Mouse (Mus musculus) MEL (cell line): Measurements from ENCODE around the gene Adamts7. TPM values are rescaled to one million over a fixed set of nuclear protein-coding genes. Genes with fewer than 3 reads are reported as not detected.

Experiments used
- DNase-seq: peaks from one replicate; pipeline ENCODE4 v3.0.0; 2011; ENCODE audit warnings: low read depth, low spot score
- H3K27ac ChIP-seq: 2 replicates; pipeline ENCODE4 v1.5.1; 2012; ENCODE audit warnings: low read depth, mild to moderate bottlenecking, control low read depth, low read length, moderate library complexity; ENCODE audit not compliant: control insufficient read depth
- H3K27me3 ChIP-seq, 2 experiments: fragments of 150-350 bp in 1 of 2; sonication (generic) in 1 of 2; 2 replicates each; pipeline ENCODE4 v1.6.1; 2012; ENCODE audit warnings: low read length in 2 of 2, mild to moderate bottlenecking in 2 of 2, improper control_type of control experiment in 1 of 2, moderate library complexity in 1 of 2; ENCODE audit not compliant: insufficient read depth in 2 of 2, control insufficient read depth in 1 of 2
- H3K36me3 ChIP-seq, 2 experiments: 2 replicates each; pipeline ENCODE4 v1.6.1; 2012 to 2014; ENCODE audit warnings: low read length in 2 of 2, improper control_type of control experiment in 1 of 2, inconsistent platforms in 1 of 2, mild to moderate bottlenecking in 1 of 2; ENCODE audit not compliant: insufficient read depth in 2 of 2, control insufficient read depth in 1 of 2
- H3K4me1 ChIP-seq, 2 experiments: fragments of 150-350 bp in 1 of 2; sonication (generic) in 1 of 2; 2 replicates each; pipeline ENCODE4 v1.6.1; 2012; ENCODE audit warnings: low read length in 2 of 2, improper control_type of control experiment in 1 of 2, mild to moderate bottlenecking in 1 of 2; ENCODE audit not compliant: insufficient read depth in 2 of 2, control insufficient read depth in 1 of 2
- H3K4me3 ChIP-seq, 2 experiments: fragments of 150-350 bp in 1 of 2; sonication (generic) in 1 of 2; 2 replicates each; pipeline ENCODE4 v1.5.1; 2012; ENCODE audit warnings: low read depth in 2 of 2, low read length in 2 of 2, mild to moderate bottlenecking in 2 of 2, moderate library complexity in 2 of 2, control low read depth in 1 of 2, improper control_type of control experiment in 1 of 2; ENCODE audit not compliant: control insufficient read depth in 1 of 2, insufficient read depth in 1 of 2
- H3K79me2 ChIP-seq: 2 replicates; pipeline ENCODE4 v1.6.1; 2012; ENCODE audit warnings: mild to moderate bottlenecking, low read length, moderate library complexity; ENCODE audit not compliant: control insufficient read depth, poor library complexity, insufficient read depth
- H3K9ac ChIP-seq: 2 replicates; pipeline ENCODE4 v1.6.1; 2012; ENCODE audit warnings: low read depth, mild to moderate bottlenecking, control low read depth, low read length, moderate library complexity; ENCODE audit not compliant: control insufficient read depth, poor library complexity, severe bottlenecking
- H3K9me3 ChIP-seq: fragments of 150-350 bp; sonication (generic); replicated peaks from 2 replicates; pipeline ENCODE4 v1.6.1; 2012; ENCODE audit warnings: mild to moderate bottlenecking, low read length, improper control_type of control experiment, moderate library complexity; ENCODE audit not compliant: insufficient read depth
- BHLHE40 ChIP-seq: IDR thresholded peaks from 2 replicates; pipeline ENCODE4 v1.6.1; 2012; ENCODE audit warnings: low read depth, mild to moderate bottlenecking, inconsistent platforms, low read length, improper control_type of control experiment, borderline replicate concordance
- CHD1 ChIP-seq: IDR thresholded peaks from 2 replicates; pipeline ENCODE4 v1.6.1; 2012; ENCODE audit warnings: low read depth, mild to moderate bottlenecking, inconsistent platforms, low read length, improper control_type of control experiment
- CHD2 ChIP-seq: IDR thresholded peaks from 2 replicates; pipeline ENCODE4 v1.6.1; 2011; ENCODE audit warnings: low read length, improper control_type of control experiment
- ETS1 ChIP-seq: IDR thresholded peaks from 2 replicates; pipeline ENCODE4 v1.6.1; 2012; ENCODE audit warnings: low read depth, mild to moderate bottlenecking, inconsistent platforms, low read length, improper control_type of control experiment, moderate library complexity
- GATA1 ChIP-seq: IDR thresholded peaks from 2 replicates; pipeline ENCODE4 v1.6.1; 2011; ENCODE audit warnings: low read depth, low read length, improper control_type of control experiment
- HCFC1 ChIP-seq: IDR thresholded peaks from 2 replicates; pipeline ENCODE4 v1.6.1; 2012; ENCODE audit warnings: low read depth, mild to moderate bottlenecking, inconsistent platforms, low read length, improper control_type of control experiment, moderate library complexity
- MAX ChIP-seq: IDR thresholded peaks from 2 replicates; pipeline ENCODE4 v1.6.1; 2011; ENCODE audit warnings: low read length, improper control_type of control experiment
- MYB ChIP-seq: IDR thresholded peaks from 2 replicates; pipeline ENCODE4 v1.6.1; 2011; ENCODE audit warnings: mild to moderate bottlenecking, low read depth, low read length, improper control_type of control experiment
- MYC ChIP-seq: IDR thresholded peaks from 2 replicates; pipeline ENCODE4 v1.6.1; 2011; ENCODE audit warnings: low read depth, mild to moderate bottlenecking, low read length, improper control_type of control experiment, moderate library complexity
- NELFE ChIP-seq: IDR thresholded peaks from 2 replicates; pipeline ENCODE4 v1.6.1; 2011; ENCODE audit warnings: low read depth, low read length, improper control_type of control experiment
- POLR2AphosphoS2 ChIP-seq: IDR thresholded peaks from 2 replicates; pipeline ENCODE4 v1.6.1; 2011; ENCODE audit warnings: low read length, improper control_type of control experiment
- TAL1 ChIP-seq: IDR thresholded peaks from 2 replicates; pipeline ENCODE4 v1.6.1; 2012; ENCODE audit warnings: mild to moderate bottlenecking, inconsistent platforms, low read length, moderate library complexity, mixed read lengths
- TBP ChIP-seq: IDR thresholded peaks from 2 replicates; pipeline ENCODE4 v1.8.0; 2011; ENCODE audit warnings: low read depth, low read length, improper control_type of control experiment
- TCF12 ChIP-seq: IDR thresholded peaks from 2 replicates; pipeline ENCODE4 v1.6.1; 2014; ENCODE audit warnings: low read depth, mild to moderate bottlenecking, inconsistent platforms, low read length, improper control_type of control experiment, moderate library complexity
- USF2 ChIP-seq, 2 experiments: IDR thresholded peaks; 2 replicates each; pipeline ENCODE4 v1.6.1; 2011 to 2012; ENCODE audit warnings: improper control_type of control experiment in 2 of 2, low read length in 2 of 2, borderline replicate concordance in 1 of 2, inconsistent platforms in 1 of 2, low read depth in 1 of 2, mild to moderate bottlenecking in 1 of 2; ENCODE audit not compliant: insufficient read depth in 1 of 2
- ZKSCAN1 ChIP-seq: IDR thresholded peaks from 2 replicates; pipeline ENCODE4 v1.6.1; 2012; ENCODE audit warnings: low read depth, mild to moderate bottlenecking, inconsistent platforms, low read length, improper control_type of control experiment, moderate library complexity
- ZMIZ1 ChIP-seq: IDR thresholded peaks from 2 replicates; pipeline ENCODE4 v1.6.1; 2012; ENCODE audit warnings: low read depth, mild to moderate bottlenecking, inconsistent platforms, low read length, improper control_type of control experiment, moderate library complexity
- ZNF384 ChIP-seq: IDR thresholded peaks from 2 replicates; pipeline ENCODE4 v1.6.1; 2012; ENCODE audit warnings: low read depth, mild to moderate bottlenecking, inconsistent platforms, low read length, improper control_type of control experiment
- polyA plus RNA-seq, 2 experiments: library from polyadenylated mRNA; stranded (reverse) in 1 of 2; unstranded in 1 of 2; fragments of >175 nt in 1 of 2; fragments of >200 nt in 1 of 2; gene quantifications; 2 replicates each; pipeline versions ENCODE4 v1.2.1 to v1.2.4; 2012; ENCODE audit warnings: low replicate concordance in 2 of 2, low read depth in 1 of 2; ENCODE audit not compliant: insufficient read length in 2 of 2, insufficient read depth in 1 of 2, missing spikeins in 1 of 2
- total RNA-seq: library from RNA; depleted of rRNA; stranded (reverse); fragments of 300-350 nt; gene quantifications from 2 replicates; pipeline ENCODE4 v1.2.3, GENCODE M21; 2012

Adamts7 gene
- total and polyA plus RNA-seq, 3 experiments, result 0.03 TPM; not detected in 2

- TF ChIP-seq TBP, result no peak
These were observed 26.2 kb upstream of the Adamts7 start (continued) for GRCm38 (mm10) chr9:90136678-90136965.

GRCm38 (mm10) chr9:90145788-90146187 lies 17.1 kb upstream of the Adamts7 start:
- DNase-seq, result no peak

GRCm38 (mm10) chr9:90146869-90147268 lies 16.0 kb upstream of the Adamts7 start:
- TF ChIP-seq CHD2 (no peak), HCFC1 (no peak)
- H3K4me1 ChIP-seq, result no peaks in the 10 kb centered on the region
- H3K9ac ChIP-seq, result no peak overlapping the region
- no peaks in the 10 kb centered on the region for H3K9me3 ChIP-seq
- no peak overlapping the region for H3K4me3 ChIP-seq
- no peaks in the 10 kb centered on the region for H3K36me3 ChIP-seq
- no peaks in the 10 kb centered on the region for H3K79me2 ChIP-seq
- H3K27ac ChIP-seq, result no peak overlapping the region
- no peaks in the 10 kb centered on the region for H3K27me3 ChIP-seq
- no peak for DNase-seq

More at GRCm38 (mm10) chr9:90145788-90146187, 17.1 kb upstream of the Adamts7 start:
- Histone ChIP-seq H3K4me3 (no peak overlapping the region), H3K79me2 (no peaks in the 10 kb centered on the region), H3K27me3 (no peaks in the 10 kb centered on the region), H3K4me1 (no peaks in the 10 kb centered on the region), H3K36me3 (no peaks in the 10 kb centered on the region), H3K9ac (no peak overlapping the region), H3K27ac (no peak overlapping the region), H3K9me3 (no peaks in the 10 kb centered on the region)
- TF ChIP-seq BHLHE40, result no peak
- TF ChIP-seq CHD2, result no peak
- no peak for TF ChIP-seq MYB
- TF ChIP-seq ZNF384, result no peak
- no peak for TF ChIP-seq USF2 (IDR thresholded peaks at IDR 0.05; ENCODE audit: borderline replicate concordance in 1 of 2, insufficient read depth in 1 of 2, low read depth in 1 of 2, low read length in 2 of 2)
- TF ChIP-seq CHD1, result no peak
- TF ChIP-seq ZMIZ1, result no peak
- no peak for TF ChIP-seq MYC
- no peak for TF ChIP-seq MAX
- no peak for TF ChIP-seq ZKSCAN1
- TF ChIP-seq POLR2AphosphoS2, result no peak
- no peak for TF ChIP-seq TCF12
- TF ChIP-seq GATA1, result no peak
- TF ChIP-seq TBP, result no peak
- TF ChIP-seq NELFE, result no peak
- no peak for TF ChIP-seq ETS1
- no peak for TF ChIP-seq TAL1
